Mouse (Mus musculus) kidney, embryonic 14.5 days (tissue): Measurements from ENCODE around the gene Mfsd1. TPM values are rescaled to one million over a fixed set of nuclear protein-coding genes. Genes with fewer than 3 reads are reported as not detected.

Experiments used
- ATAC-seq: fragments of 200-750 bp; cut with Nextera tagmentation; 2 replicates; pipeline ENCODE4 v1.8.0; 2017; ENCODE audit warnings: moderate number of reproducible peaks, mild to moderate bottlenecking, moderate TSS enrichment, moderate library complexity; ENCODE audit not compliant: low FRiP score, low TSS enrichment
- H3K27ac ChIP-seq: fragments of 300-500 bp; sonication (generic); 2 replicates; pipeline ENCODE4 v1.5.1; 2014; ENCODE audit warnings: low read depth, mild to moderate bottlenecking, low read length, moderate library complexity, mixed read lengths
- H3K27me3 ChIP-seq: fragments of 300-500 bp; sonication (generic); 2 replicates; pipeline ENCODE4 v1.6.1; 2014; ENCODE audit warnings: mild to moderate bottlenecking, low read length; ENCODE audit not compliant: control insufficient read depth, insufficient read depth
- H3K36me3 ChIP-seq: fragments of 300-500 bp; sonication (generic); 2 replicates; pipeline ENCODE4 v1.6.1; 2014; ENCODE audit warnings: low read length, mixed read lengths; ENCODE audit not compliant: control insufficient read depth, insufficient read depth
- H3K4me1 ChIP-seq: fragments of 300-500 bp; sonication (generic); 2 replicates; pipeline ENCODE4 v1.6.1; 2014; ENCODE audit warnings: low read length, mixed read lengths; ENCODE audit not compliant: control insufficient read depth, insufficient read depth
- H3K4me2 ChIP-seq: fragments of 300-500 bp; sonication (generic); replicated peaks from 2 replicates; pipeline ENCODE4 v1.6.1; 2014; ENCODE audit warnings: low read depth, mild to moderate bottlenecking, low read length
- H3K4me3 ChIP-seq: fragments of 300-500 bp; sonication (generic); 2 replicates; pipeline ENCODE4 v1.5.1; 2014; ENCODE audit warnings: mild to moderate bottlenecking, low read length
- H3K9ac ChIP-seq: fragments of 300-500 bp; sonication (generic); 2 replicates; pipeline ENCODE4 v1.6.1; 2014; ENCODE audit warnings: low read depth, mild to moderate bottlenecking, low read length, moderate library complexity
- H3K9me3 ChIP-seq: fragments of 300-500 bp; sonication (generic); 2 replicates; pipeline ENCODE4 v1.6.1; 2016; ENCODE audit warnings: low read length; ENCODE audit not compliant: control insufficient read depth
- WGBS: fragments of 180-500 bp; shearing (Covaris S2); extraction: QIAGEN DNeasy Blood & Tissue Kit; methylation state at CpG from one replicate; pipeline ENCODE4 v1.1.7; 2014; 5-methylcytosine and 5-hydroxymethylcytosine counted together
- polyA plus RNA-seq: library from polyadenylated mRNA; unstranded; fragments of >200 nt; fragmentation: Nextera tagmentation; extraction: Ambion mirVana; gene quantifications from 2 replicates; pipeline ENCODE4 v1.2.1, GENCODE M21; 2014

Mfsd1 gene
- 53.6 and 82.5 TPM in 2 replicates for polyA plus RNA-seq

GRCm38 (mm10) chr3:67582273-67583124 lies at the start of gene Mfsd1:
TSS of gene Mfsd1 (plus strand) at chr3:67582741.
- H3K9me3 ChIP-seq = no peaks in the 10 kb centered on the region
- peaks cover 7% of the 10 kb centered on the region; the same call in 1 of the 2 replicates for H3K36me3 ChIP-seq
- peak; percentile 92 for ATAC-seq
- H3K4me2 ChIP-seq = peak within 1 kb of the TSS; percentile 84
- 4% methylated on average over 54 of the region's 54 CpGs for WGBS
- peak within 1 kb of the TSS; percentile 80 for H3K4me3 ChIP-seq
- H3K4me1 ChIP-seq = peaks cover 3% of the 10 kb centered on the region; the same call in 1 of the 2 replicates
- no peak within 1 kb of the TSS for H3K27ac ChIP-seq
- H3K9ac ChIP-seq = peak within 1 kb of the TSS; percentile 76
- H3K27me3 ChIP-seq = no peaks in the 10 kb centered on the region

DNA sequence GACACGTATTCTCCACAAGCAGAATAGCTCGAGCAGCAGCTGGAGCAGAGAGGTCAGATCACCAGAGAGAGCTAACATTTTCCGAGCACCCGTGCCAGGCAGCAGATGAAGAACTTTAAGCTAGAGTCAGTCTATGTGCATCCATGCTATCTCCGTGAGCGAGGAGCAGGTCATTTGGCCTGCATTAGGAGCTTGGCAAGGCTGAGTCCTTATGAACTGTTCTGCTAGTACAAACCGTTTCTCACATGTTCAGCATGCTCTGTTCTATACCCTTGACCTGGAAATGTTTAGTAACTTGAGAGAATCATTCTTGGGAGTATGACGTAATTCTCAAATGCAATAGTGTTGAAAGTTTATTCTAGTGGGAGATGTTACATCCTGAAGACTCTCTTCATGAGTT lies 38.9 kb upstream of the Mfsd1 start:
- Histone ChIP-seq H3K9me3 (no peaks in the 10 kb centered on the region), H3K27me3 (no peaks in the 10 kb centered on the region), H3K36me3 (no peaks in the 10 kb centered on the region), H3K27ac (no peak overlapping the region), H3K4me1 (no peaks in the 10 kb centered on the region), H3K4me2 (no peak overlapping the region), H3K9ac (no peak overlapping the region), H3K4me3 (no peak overlapping the region)
- WGBS = 72% methylated on average over 8 of the region's 8 CpGs
- ATAC-seq = no peak

DNA sequence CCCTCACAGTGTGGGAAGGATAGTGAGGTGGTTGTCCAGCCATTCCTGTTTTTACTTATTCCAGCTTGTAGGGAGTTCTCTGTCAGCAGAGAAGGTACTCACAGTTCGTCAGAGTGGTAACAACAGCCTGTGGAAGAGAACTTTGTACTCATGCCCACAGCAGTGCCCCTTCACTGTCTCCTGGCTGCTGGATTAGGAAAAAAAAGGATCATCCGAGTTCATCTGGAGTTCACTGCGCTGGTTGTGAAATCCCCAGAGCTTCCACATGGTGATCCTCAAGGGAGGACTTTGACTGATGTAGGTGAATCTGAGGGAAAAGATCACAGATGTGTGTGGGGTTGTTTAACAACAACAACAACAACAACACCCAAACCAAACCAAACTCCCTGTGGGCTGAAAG lies 31.3 kb upstream of the Mfsd1 start:
- no peaks in the 10 kb centered on the region for H3K4me1 ChIP-seq
- no peak overlapping the region for H3K4me2 ChIP-seq
- H3K9me3 ChIP-seq = no peaks in the 10 kb centered on the region
- no peak overlapping the region for H3K4me3 ChIP-seq
- H3K36me3 ChIP-seq = no peaks in the 10 kb centered on the region
- WGBS = 76% methylated on average over 3 of the region's 3 CpGs
- no peaks in the 10 kb centered on the region for H3K27me3 ChIP-seq
- no peak overlapping the region for H3K9ac ChIP-seq
- H3K27ac ChIP-seq = no peak overlapping the region
- no peak for ATAC-seq

GRCm38 (mm10) chr3:67553281-67553680 lies 29.3 kb upstream of the Mfsd1 start:
- H3K27ac ChIP-seq = no peak overlapping the region
- H3K4me3 ChIP-seq = no peak overlapping the region
- no peaks in the 10 kb centered on the region for H3K36me3 ChIP-seq
- WGBS = 50% methylated on average over 4 of the region's 4 CpGs
- H3K9ac ChIP-seq = no peak overlapping the region
- no peaks in the 10 kb centered on the region for H3K4me1 ChIP-seq
- H3K9me3 ChIP-seq = no peaks in the 10 kb centered on the region
- 0 out of 2 replicates have a peak, but pooled peaks have one; percentile 21 for ATAC-seq
- H3K27me3 ChIP-seq = no peaks in the 10 kb centered on the region
- no peak overlapping the region for H3K4me2 ChIP-seq

DNA sequence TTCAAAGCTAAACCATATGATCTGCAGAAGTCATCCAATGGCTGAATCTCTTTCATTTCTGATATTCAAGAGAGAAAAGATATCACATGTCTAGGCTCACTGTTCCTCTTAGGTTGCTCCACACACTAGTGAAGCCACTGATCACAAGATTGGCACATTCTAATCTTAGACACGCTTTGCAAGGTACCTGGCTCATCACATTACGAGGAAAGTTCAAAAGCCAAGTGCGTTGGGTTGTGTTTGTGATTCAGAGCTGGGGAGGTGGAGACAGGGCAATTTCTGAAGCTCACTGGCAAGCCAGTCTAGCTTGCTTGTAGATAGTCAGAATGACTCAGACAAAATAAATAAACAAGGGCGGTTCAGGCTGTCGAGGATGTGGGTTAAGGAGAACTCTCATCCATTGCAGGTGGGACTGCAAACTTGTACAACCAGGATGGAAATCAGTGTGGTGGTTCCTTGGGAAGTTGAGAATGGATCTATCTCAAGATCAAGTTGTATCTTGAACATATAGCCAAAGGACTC lies 28.6 kb upstream of the Mfsd1 start:
- no peaks in the 10 kb centered on the region for H3K4me1 ChIP-seq
- ATAC-seq = no peak
- no peaks in the 10 kb centered on the region for H3K27me3 ChIP-seq
- no peak overlapping the region for H3K27ac ChIP-seq
- no peak overlapping the region for H3K9ac ChIP-seq
- WGBS = 78% methylated on average over 5 of the region's 5 CpGs
- H3K36me3 ChIP-seq = no peaks in the 10 kb centered on the region
- H3K4me3 ChIP-seq = no peak overlapping the region
- H3K4me2 ChIP-seq = no peak overlapping the region
- H3K9me3 ChIP-seq = no peaks in the 10 kb centered on the region

DNA sequence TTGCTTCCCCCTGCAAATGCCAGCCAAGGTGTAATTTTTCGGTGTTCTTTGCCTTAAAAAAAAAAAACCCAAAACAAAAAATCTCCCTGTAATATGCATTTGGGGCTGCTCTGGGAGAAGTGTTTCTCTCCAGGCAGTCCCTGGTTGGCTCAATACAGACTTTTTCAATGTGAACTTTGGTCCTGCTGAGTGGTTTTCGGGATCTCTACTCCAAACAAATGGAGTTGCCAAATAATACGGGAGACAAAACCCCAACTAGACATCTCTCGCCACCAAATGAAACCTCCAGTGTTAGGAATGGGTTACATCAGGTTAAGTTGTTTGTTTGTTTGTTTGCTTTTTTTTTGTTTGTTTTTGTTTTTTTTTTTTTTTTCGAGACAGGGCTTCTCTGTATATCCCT lies 27.3 kb upstream of the Mfsd1 start:
- Histone ChIP-seq H3K27ac (no peak overlapping the region), H3K4me1 (no peaks in the 10 kb centered on the region), H3K27me3 (no peaks in the 10 kb centered on the region), H3K9ac (no peak overlapping the region), H3K9me3 (no peaks in the 10 kb centered on the region), H3K4me3 (no peak overlapping the region), H3K4me2 (no peak overlapping the region), H3K36me3 (no peaks in the 10 kb centered on the region)
- ATAC-seq = no peak
- WGBS = 89% methylated on average over 5 of the region's 5 CpGs

DNA sequence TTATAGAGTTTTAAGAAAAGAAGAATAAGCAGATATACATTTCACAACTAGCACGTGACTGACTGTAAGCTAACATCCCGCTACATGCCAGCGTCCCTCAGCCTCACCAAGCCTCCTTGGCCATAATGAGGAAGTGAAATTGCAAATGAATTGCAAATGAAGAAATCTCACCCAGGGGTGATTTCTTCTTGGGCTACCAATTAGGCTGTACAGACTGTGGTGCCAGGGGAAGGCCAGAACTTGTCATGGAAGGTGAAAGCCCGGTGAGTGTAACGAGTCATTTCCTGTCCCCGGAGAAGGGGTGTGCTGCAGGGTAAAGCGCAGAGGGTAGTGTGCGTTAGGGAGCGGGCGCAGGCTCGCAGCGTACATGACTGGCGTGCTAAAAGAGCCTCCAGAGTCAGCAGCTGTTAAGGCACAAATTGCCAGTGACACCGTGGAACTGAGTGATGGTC lies 25.3 kb upstream of the Mfsd1 start:
- no peaks in the 10 kb centered on the region for H3K9me3 ChIP-seq
- no peaks in the 10 kb centered on the region for H3K36me3 ChIP-seq
- peak overlapping the region; percentile 6 for H3K4me2 ChIP-seq
- H3K27me3 ChIP-seq = no peaks in the 10 kb centered on the region
- ATAC-seq = peak; percentile 32; the same call in 1 of the 2 replicates
- H3K4me3 ChIP-seq = no peak overlapping the region
- H3K9ac ChIP-seq = no peak overlapping the region
- H3K4me1 ChIP-seq = no peaks in the 10 kb centered on the region
- 53% methylated on average over 14 of the region's 14 CpGs for WGBS
- H3K27ac ChIP-seq = no peak overlapping the region

DNA sequence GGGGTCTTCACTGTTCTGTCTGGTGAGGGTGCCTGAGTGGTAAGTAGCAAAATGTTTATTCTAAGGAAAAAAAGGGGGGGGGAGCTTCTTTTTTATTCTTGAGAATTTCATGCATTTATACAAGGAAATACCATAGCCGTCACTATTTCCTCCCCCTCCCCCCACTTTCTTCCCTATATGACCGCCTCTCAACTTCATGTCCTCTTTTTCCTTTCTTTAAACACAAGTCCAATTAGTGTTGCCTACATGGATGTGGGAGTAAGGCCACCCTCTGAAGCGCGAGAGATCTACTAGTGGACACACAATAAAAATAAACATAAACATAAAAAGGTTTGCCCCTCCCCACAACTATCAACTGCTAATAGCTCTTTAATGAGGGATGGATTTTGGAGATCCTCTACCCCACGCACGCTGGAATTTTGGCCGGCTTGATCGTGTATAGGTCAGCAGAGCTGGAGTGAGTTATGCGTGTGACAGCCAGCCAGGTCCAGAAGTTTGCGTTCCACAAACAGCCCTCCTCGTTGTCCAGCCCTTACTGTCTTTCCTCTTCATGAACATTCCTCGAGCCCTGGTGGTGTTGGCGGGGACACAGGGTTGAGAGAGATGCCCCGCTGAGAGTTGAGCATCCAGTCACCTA lies 24.7 kb upstream of the Mfsd1 start:
- Histone ChIP-seq H3K4me2 (peak overlapping the region; percentile 6), H3K9me3 (no peaks in the 10 kb centered on the region), H3K27me3 (no peaks in the 10 kb centered on the region), H3K4me1 (no peaks in the 10 kb centered on the region), H3K36me3 (no peaks in the 10 kb centered on the region), H3K4me3 (no peak overlapping the region), H3K27ac (no peak overlapping the region), H3K9ac (no peak overlapping the region)
- 52% methylated on average over 14 of the region's 14 CpGs for WGBS
- peak; percentile 63; the same call in 1 of the 2 replicates for ATAC-seq
